Mouse (Mus musculus) liver (tissue): Measurements from ENCODE around the gene Akr1e1.
A peak's percentile ranks its signal among the peaks of the same experiment; 100 is the strongest.
"Not testable (repeated sequence)": the region's sequence is repeated elsewhere in the genome, so short reads cannot be mapped to it uniquely, and the experiment has no call there.

ENCODE experiments used
- DNase-seq: peaks from one replicate; pipeline ENCODE4 v3.0.0-alpha.2; 2020; ENCODE audit warnings: mixed read lengths

The Akr1e1 gene

DNA sequence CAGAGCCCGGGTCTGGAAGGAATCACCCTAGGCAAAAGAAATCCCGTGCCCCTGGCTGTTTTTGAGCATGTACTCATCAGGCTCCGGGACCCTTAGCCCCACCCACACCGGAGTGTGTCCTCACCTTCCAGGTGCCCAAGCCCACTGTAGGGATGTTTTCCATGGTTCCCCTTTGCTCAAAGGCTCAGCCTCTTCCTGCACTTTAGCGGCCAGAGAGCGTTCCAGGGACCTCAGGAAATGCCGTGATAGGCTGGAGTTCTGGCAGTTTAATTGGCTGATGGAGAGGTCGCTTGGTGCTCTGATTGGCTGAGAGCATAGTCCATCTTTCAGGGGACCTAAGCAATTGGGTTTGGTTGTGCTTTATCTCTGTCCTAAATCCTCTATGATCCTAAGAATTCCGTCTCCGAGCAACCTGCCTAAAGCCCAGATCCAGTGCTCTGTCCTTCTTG, at the start of gene Akr1e1:
TSS of gene Akr1e1 (minus strand) at position 214 of the 449 bp plus-strand sequence.
- DNase-seq, result peak; percentile 83

- no peak for DNase-seq
Measured at GRCm38 (mm10) chr13:4658346-4658745, 49.4 kb upstream of the Akr1e1 start.

DNA sequence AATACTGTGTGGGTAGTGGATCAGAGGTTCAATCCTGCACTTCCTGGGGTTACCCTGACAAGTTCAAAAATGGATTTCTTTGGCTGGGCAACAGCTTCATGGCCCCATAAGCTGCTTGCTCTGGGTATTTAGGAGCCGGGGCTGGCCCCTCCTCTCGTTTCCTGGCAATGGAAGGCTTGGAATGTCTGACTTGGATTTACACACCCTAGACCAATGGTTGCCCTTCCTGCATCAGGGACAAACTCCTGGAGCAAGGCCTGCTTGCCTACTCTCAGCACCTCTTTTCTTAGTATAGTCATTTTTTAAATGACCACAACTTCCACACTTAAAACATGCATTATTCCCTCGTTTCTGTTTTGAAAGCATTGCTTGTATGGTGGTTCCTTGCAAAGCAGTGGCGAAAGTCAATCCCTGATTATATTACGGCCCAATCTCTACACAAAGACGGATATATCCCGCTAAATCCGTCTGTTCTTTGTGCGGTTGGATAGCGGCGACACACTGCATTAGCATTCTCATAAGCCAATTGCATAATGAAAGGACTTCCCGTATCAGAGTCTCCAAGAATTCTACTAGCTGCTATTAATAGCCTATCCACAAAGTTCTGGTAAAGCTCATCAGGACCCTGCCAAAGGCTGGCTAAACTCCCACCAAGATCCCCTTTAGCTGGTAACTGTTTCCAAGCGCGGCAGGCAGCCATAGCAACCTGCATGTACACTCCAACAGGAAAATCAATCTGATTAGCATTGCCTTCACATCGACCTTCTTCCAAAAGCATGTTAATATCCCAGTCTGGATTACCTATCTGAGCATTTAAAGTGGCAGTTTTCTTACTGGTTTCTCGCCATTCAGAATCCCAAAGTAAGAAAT, 47.5 kb upstream of the Akr1e1 start:
- DNase-seq, result no peak

DNA sequence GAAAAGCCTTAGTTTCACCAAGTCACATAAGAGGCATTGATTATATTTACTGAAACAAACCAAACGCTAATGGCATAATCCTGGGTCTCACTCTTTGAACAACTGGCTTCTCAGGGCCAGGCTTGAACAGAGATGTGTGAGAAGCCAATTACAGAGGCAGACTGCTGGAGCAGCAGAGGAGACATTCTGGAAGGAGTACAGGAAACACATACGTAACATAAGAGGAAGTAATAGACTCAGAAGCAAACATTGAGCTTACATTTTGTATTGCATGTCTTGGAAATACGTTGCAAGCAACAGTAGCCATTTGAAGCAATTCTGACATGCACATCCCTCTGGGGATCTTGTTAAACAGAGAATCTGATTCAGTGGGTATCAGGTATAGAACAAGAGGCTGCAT, 41.2 kb upstream of the Akr1e1 start:
- DNase-seq, result no peak

- no peak for DNase-seq
Measured at GRCm38 (mm10) chr13:4645248-4645647, 36.3 kb upstream of the Akr1e1 start.

- DNase-seq, result no peak
Measured at GRCm38 (mm10) chr13:4610902-4611301, 1.9 kb upstream of the Akr1e1 start.

GRCm38 (mm10) chr13:4608530-4608929, 444 bp downstream of the Akr1e1 start:
- DNase-seq, result peak; percentile 3

DNA sequence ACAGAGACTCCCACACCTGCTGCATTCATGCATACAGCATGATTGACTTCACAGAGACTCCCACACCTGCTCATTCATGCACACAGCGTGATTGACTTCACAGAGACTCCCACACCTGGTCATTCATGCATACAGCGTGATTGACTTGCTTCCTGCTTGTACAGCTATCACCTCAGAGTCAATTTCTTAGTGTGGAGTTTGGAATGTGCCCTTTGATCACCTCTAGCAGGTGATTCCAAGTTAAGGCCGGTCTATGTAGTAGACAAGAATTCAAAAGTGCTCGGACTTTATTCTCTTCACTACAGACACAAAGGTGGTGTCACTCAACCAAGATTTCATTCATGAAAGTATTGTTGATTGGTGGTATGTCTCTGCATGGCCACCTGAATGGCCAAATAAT, 2.2 kb downstream of the Akr1e1 start:
- no peak for DNase-seq

GRCm38 (mm10) chr13:4603431-4603830, 5.5 kb downstream of the Akr1e1 start:
- DNase-seq, result not testable (repeated sequence)

DNA sequence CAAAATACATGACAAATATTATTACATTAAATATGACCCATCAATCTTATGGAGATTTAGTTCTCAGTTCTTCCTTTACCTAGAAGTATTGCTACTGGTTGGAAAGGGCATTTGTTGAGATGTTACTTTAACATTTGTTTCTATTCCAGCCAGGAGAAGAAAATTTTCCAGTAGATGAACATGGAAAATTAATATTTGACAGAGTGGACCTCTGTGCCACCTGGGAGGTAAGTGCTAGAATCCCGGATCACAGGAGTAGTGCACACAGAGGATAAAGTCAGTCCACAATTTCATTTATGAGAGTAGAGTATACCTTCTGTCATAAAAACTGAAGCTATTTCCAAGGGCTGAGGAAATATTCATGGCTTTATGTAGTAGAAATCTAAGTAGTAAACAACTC, 32.1 kb downstream of the Akr1e1 start:
- no peak for DNase-seq

GRCm38 (mm10) chr13:4573871-4574270, 35.1 kb downstream of the Akr1e1 start, which contains the start of gene Akr1c21:
TSS of gene Akr1c21 (plus strand) at chr13:4574075.
- no peak for DNase-seq

DNA sequence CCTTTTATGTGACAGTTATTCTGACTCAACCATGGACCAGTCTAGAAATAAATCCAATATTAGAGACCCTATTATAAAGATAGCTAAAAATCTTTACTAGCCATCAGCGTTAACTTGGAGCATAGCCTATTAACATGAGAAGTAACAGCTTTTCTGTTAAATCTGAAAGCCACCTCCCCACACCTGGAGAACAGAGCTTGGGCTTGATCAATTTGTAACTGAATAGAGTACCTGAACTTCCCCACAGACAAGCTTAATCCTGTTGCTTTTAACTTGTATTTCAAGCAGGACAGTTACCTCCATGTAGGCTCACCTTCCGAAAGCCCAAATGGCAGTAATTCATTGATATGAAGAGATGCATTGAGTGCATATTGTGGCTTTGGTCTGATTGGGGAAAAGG, 43.0 kb downstream of the Akr1e1 start:
- no peak for DNase-seq

DNA sequence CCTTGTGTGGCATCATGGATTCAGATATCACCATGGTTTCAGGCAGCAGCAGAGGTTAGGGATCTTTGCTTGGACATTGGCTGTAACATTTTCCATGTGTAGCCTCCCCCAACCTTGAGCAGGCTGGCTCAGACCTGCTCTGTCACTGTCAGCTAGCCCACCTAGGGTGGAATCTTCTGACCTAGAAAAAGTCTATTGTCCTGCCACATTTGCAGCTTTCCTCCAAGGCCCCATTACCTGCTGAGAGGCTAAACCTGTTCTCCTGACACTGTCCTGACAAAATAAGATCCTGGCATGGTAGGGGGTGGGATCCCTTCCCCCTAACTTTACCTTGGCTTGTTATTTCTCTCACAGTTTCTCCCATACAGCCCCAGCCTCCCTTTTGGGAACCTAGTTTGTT, 48.5 kb downstream of the Akr1e1 start:
- DNase-seq, result no peak

- no peak for DNase-seq
Measured at GRCm38 (mm10) chr13:4559143-4559542, 49.8 kb downstream of the Akr1e1 start.
